Mouse (Mus musculus): ENCODE data around the gene Cabp4.
"Not testable (repeated sequence)": the region's sequence is repeated elsewhere in the genome, so short reads cannot be mapped to it uniquely, and the experiment has no call there.

Gene Cabp4

DNA sequence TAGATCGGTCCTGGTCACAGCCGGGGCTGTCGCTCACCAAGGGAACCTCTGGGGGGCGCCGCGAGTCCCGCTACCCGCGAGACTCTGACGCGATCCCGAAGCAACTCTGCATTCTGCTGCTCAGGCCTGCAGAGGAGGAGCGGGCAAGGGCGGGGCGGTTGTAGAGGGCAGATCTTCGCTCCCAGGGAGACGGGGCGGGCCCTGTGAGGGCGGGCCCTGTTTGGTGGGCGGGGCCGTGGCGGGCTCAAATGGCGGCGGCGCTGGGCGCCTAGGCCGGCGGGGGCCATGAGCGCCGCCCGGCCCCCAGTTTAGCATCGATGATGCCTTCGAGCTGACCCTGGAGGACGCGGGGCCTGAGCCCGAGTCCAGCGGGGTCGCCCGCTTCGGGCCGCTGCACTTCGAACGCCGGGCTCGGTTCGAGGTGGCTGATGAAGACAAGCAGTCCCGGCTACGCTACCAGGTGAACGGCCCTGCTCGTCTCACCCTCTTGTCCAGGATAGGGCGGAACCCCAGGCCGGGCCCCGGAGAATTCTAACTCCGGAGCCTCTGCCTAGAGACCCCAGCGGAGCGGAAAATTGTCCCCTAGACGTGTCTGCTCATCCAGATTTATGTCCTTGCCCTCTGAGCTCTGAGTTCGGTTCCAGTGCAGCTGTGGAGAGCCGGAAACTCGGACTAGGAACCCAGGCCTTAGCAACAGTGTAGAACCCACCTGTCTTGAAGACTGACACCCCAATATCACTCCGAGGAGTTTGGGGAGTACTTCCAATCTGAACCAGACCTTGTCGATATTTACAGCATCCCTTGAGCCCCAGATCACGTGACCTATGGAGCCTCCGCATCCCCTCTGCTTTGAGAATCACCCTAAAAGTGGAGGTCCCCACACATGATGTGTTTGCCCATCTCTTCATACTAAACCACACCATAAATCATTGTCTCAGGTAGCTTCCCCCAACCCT is 17.8 kb downstream of the Cabp4 start, which contains the start of gene Aip:
Gene Aip (minus strand): TSS at position 118 of the 956 bp plus-strand sequence.
- peak; percentile 96 to 97 for DNase-seq (ENCODE audit: low read depth in 1 of 2, low spot score in 2 of 2)

DNA sequence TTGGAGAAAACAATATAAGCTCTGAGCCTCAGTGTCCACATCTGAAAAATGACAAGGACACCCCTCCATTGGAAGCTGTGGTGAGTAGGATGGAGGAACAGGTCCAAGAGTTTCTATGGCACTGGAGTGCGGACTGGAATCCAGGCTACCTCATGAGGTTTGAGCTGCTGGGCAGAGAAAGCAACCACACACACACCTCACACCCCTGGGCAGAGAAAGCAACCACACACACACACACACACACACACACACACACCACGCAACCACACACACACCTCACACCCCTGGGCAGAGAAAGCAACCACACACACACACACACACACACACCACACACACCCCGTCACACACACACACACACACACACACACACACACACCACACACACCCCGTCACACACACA is 18.6 kb downstream of the Cabp4 start:
- not testable (repeated sequence) for DNase-seq (ENCODE audit: low read depth in 1 of 2, low spot score in 2 of 2)

DNA sequence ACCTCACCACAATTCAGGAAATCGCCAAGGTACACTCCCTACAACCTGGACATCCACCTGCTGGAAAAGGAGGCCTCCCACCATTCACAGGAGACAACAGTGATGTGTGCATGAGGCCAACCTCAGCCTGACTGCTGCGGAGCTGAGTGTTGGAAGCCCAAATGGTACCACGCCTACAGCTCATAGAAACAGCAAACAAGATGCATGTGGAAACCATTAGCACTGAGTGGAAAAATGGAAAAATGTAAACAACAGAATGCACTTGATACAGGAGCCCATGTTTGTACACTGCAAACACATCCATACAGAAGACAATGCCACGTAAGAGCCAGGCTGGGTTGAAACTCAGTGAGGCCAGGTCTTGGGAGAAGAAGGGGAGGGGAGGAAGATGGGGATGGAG is 19.4 kb downstream of the Cabp4 start:
- no peak for DNase-seq (ENCODE audit: low read depth in 1 of 2, low spot score in 2 of 2)

DNA sequence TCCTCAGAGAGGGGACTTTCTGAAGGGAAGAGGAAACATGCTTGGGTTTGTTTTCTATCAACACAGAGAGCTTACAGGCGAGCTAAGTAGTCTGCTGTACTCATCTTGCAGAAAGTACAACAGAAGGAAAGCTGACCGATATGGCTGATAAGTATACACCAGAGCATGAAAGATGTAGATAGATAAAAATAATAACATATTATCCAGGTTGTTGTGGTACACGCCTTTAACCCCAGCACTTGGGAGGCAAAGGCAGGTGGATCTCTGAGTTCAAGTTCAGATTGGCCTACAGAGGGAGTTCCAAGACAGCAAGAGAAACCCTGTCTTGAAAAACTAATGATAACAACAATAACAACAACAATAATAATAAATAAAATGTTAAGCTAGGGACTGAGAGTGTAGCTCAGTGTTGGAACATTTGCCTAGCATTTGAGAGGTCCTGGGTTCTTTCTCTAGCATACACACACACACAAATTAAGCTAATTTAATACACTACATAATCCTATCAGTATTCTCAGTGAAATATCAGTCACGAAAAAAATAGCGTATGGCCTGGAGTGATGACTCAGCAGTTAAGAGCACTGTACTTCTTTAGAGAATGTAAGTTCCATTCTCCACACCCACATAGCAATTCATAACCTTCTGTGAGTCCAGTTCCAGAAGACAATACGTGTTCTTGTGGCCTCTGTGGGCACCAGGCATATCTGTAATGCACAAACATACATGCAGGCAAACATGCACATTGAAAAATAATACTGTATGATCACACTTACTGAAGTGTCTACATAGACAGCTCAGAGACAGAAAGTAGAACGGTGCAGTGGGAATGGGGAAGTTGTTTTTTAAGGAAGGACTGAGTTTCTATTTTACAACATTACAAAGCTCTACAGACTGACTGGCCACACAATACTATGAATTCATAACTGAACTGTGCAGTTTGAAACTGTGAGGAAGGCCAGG is 21.1 kb downstream of the Cabp4 start:
- no peak for DNase-seq (ENCODE audit: low read depth in 1 of 2, low spot score in 2 of 2)

DNA sequence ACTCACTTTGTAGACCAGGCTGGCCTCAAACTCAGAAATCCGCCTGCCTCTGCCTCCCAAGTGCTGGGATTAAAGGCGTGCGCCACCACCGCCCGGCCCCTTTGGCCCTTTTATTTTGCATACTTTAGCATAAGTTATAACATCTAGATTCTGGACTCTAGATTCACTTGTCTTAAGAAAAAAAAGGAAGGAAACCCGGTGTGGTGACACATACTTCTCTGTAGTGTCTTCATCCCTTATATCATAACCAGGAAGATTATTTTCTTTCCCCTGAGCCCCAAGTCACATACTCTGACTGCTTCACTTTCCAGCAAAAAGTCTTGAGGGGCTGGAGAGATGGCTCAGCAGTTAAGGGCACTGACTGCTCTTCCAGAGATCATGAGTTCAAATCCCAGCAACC is 21.9 kb downstream of the Cabp4 start:
- DNase-seq (ENCODE audit: low read depth in 1 of 2, low spot score in 2 of 2), result not testable (repeated sequence)

DNA sequence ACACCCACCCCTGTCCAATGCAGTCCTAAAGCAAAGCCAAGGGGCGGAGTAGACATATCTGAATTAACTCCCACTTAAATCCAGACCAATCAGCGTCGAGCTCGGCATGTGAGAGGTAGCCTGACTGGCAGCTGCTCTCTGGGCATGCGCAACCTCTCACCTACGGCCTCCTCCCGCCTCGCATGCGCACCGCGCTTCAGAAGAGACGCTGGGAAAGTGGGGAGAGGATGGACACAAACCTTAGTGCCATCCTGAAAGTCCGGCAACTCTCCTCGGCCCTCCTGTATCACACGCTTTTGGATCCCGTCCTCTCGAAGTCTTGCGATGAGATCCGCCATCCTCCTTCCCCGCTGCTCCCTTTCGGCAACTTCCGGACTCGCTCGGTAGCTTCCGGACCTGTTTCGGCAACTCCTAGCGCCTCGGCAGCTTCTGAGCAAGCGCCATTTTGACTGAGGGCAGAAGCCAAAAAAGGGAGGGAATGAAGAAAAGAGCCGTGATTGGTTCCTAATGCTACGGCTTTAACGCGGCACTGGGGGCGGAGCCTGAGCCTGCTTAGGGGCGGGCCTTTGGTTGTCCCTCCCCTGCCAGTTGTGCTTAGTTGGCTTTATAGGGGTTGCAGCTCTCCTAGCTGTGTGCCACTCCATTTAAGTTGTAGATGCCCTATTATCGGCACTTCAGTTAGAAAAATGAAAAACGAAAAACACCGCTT is 22.6 kb downstream of the Cabp4 start:
- DNase-seq (ENCODE audit: low read depth in 1 of 2, low spot score in 2 of 2), result peak; percentile 89 to 90

DNA sequence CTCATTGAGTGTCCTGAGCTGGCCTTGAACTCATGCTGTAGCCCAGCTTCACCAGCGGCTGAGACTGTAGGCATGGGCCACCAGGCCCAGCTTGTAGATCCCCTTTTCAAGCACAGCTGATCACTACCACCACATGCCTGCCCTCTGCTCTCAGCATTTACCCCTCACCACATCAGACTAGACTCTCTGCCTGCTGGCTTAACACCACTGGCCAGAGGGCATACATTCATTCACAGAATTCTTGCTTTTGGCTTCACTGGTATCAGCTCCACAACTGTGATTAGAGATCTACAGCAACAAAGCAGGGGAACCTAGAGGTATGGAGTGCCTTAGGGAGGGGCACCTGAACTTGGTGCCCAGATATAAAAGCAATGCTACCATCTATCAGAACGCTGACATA is 23.3 kb downstream of the Cabp4 start:
- DNase-seq (ENCODE audit: low read depth in 1 of 2, low spot score in 2 of 2), result no peak

DNA sequence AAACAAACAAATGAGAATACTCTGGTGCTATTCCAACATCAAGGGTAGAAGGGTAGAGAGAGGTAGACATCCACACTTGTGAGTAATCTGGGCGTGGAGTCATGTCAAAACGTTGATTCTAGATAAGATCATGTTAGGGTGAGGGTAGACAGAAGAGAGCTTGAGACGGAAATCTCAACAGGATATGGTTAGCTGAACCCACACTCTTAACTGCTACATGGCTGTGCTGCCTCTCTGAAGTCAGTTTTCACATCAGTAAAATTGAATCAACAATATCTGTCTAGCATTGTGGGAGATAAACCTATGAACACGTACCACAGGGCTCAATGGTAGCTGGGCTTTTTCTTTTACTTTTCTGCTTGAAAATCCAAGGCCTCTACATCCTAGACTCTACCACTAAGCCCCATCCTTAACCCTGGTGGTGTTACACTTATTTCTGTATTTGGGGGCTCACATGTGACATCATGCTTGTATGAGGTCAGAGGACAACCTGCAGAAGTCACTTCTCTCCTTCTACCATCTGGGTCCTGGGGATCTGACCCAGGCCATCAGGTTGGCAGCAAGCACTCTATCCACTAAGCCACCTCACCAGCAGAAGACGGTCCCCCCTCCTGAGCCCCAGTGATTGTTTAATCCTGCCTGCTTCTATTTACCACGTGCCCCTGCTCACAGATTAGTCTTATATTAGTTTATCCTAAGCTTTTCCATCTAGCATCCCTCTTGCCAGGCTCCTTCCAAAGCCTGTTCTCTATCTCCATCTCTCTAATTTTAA is 23.9 kb downstream of the Cabp4 start:
- no peak for DNase-seq (ENCODE audit: low read depth in 1 of 2, low spot score in 2 of 2)

DNA sequence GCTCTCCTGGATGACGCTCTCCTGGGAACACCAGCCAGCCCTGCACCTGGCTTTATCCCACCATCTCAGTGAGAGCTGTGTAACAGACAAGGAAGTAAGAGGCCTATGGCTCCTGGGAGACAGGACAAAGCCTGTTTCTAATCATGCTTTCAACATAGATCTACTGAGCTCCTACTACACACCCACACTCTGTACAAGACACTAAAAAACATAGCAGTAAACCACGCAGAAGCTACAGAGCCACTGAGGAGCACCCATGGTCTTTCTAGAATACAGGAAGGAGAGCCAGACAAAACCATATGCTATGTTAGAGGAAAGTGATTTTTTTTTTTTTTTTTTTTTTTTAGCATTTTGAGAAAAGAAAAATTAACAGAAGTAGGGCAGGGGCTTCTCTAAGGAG is 25.5 kb downstream of the Cabp4 start:
- no peak for DNase-seq (ENCODE audit: low read depth in 1 of 2, low spot score in 2 of 2)

DNA sequence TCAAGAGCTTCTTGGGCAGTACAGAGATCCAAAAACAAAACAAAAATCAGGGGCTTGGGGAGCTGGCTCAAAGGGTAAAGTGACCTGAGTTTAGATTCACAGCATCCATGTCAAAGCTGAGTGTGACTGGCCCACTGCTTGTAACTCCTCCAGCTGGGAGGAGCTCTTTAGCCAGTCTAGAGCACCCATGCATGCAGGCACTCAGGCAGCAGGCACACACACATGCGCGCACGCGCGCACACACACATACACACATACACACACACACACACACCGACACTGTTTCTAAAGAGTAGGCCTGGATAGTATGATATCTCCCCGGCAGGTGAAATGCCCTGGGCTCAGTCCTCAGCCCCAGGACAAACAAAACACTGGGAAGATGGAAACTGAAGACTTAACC is 26.8 kb downstream of the Cabp4 start:
- DNase-seq (ENCODE audit: low read depth in 1 of 2, low spot score in 2 of 2), result no peak

DNA sequence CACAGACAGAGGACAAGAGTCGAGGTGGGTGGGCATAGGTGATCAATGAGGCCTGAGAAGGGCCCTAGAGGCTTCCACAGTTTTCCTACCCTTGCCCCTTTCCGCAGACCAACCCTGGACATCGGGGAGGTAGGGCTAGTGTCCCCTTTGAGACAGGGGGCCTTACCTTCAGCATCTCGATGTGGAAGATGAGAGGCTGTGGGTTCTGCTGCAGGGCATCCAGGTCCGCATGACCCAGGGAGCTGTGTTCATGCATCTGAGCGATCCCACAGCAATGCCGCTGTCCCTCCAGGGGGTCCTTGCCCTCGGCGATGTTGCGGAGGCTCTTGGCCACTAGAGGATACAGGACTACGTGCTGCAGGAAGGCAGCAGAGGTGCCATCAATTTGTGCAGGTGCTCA is 28.0 kb downstream of the Cabp4 start:
- no peak for DNase-seq (ENCODE audit: low read depth in 1 of 2, low spot score in 2 of 2)

DNA sequence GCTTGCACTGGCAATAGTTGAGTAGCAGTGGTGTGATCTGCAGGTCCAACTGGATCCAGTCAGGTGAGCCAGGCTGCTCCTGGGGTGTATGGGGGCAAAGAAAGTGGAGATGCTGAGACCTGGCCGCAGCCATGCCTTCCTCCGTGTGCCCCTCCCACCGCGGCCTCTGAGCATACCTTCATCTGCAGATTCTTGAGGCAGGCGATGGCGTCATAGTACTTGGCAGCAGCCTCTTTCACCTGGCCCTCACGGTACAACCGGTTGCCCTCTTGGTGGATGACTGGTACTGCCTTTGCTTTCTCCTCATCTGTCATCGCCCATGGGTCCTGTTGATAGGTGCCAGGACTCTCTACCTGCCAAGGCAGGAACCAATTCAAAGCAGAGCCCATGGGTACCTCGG is 28.7 kb downstream of the Cabp4 start:
- no peak for DNase-seq (ENCODE audit: low read depth in 1 of 2, low spot score in 2 of 2)

DNA sequence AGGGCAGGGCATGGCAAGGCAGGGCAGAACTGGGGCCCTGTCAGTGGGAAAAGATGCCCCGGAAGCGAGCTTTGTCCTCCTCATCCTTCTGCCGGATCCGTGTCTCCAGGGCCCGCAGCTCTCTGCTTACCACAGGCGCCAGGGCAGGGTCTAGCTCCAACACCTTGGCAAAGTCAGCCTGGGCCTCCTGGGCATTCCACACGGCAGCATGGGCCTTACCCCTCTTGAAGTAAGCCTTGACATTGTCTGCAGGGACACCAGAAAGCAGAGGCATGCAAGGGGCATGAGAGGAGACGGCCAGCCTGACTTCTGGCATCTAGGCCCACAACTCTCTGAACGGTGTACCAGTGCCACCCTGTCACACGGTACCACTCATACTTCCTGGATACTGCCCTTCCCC is 29.3 kb downstream of the Cabp4 start:
- DNase-seq (ENCODE audit: low read depth in 1 of 2, low spot score in 2 of 2), result no peak

DNA sequence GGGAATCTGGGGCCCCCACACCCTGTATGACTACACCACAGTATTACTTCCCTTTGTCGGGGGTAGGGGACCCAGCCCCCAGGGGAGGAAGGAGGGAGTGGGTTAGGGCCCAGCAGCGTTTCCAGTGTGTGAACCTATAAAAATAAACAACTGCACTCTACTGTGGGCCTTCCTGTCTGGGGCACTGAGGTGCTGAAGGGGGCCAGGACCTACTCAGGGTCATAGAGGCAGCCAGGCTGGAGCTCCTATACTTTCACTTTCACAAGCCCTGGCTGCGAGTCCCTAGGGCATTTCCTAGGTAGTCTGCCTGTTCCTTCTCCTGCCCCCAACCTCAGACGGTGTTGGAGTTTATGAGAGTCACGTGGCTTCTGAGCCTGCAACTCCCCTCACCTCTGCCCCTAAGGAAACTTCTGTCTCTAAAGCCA is 30.0 kb downstream of the Cabp4 start:
- peak in 1 of 2 experiments; percentile 64 for DNase-seq (ENCODE audit: low read depth in 1 of 2, low spot score in 2 of 2)

DNA sequence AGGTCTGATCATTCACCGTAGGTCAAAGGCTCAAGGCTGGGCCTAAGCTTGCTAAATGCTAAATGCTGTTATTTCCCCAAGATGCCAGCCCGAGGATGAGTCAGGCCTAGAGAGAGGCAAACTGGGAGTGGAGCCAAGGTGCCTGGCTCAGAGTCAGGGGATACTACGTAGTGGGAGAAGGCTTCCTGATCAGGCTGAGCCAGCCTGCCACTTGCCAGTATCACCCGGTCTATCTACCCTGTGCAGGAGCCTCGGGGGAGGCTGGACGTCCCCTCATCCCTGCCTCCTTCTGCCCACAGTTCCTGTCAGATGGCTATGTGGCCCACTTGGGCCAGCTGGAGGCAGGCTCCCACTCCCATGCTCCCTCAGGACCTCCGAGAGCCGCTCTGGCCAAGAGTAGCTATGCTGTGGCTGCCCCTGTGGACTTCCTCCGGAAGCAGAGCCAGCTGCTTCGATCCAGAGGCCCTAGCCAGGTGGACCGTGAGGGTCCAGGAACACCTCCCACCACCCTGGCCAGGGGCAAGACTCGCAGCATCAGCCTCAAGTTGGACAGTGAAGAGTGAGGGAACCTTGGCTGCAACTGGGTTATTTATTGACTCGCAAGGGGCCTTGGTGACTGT is 30.5 kb downstream of the Cabp4 start:
- peak in 1 of 2 experiments; percentile 61 for DNase-seq (ENCODE audit: low read depth in 1 of 2, low spot score in 2 of 2)

DNA sequence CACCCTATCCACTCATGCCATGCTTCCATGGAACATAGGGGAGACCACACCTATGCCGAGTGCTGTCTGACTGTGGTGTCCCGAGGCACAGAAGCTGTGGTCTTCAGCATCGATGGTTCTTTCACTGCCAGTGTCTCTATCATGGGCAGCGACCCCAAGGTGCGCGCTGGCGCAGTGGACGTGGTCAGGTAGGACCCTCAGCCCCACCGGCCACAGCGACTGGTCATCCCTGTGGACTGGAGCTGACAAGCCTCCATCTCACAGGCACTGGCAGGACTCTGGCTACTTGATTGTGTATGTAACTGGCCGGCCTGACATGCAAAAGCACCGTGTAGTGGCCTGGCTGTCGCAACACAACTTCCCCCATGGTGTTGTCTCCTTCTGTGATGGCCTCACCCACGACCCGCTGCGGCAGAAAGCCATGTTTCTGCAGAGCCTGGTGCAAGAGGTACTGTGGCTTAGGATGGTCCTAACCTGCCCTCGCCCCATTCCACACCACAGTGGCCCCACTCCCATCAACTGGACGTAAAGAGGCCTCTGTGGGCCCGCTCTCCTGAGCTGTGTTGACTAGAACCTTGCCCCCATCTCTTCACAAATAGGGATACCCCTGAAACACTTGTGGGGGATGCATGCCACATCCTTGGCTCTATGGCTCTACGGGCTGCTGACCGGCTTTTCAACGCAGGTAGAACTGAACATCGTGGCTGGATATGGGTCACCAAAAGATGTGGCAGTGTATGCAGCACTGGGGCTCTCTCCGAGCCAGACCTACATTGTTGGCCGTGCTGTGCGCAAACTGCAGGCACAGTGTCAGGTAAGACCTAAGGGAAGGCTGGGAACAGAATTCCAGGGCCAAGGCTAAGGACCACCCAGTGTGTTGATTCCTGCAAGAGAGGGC is 31.5 kb downstream of the Cabp4 start:
- peak in 1 of 2 experiments; percentile 47 for DNase-seq (ENCODE audit: low read depth in 1 of 2, low spot score in 2 of 2)

DNA sequence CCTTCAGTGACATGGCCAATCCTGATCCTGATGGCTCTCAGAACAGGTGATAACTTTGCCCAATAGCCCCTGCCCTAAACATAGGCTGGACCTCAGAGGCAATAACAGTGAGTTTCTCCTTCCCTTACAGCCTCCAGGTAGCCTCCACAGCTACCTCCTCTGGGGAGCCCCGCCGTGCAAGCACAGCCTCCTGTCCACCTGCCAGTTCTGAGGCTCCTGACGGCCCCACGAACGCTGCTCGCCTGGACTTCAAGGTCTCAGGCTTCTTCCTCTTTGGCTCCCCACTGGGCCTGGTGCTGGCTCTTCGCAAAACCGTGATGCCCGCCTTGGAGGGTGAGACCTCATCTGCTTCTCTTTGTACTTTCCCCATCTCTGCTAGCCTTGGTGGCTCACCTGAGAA is 35.3 kb downstream of the Cabp4 start:
- no peak for DNase-seq (ENCODE audit: low read depth in 1 of 2, low spot score in 2 of 2)

DNA sequence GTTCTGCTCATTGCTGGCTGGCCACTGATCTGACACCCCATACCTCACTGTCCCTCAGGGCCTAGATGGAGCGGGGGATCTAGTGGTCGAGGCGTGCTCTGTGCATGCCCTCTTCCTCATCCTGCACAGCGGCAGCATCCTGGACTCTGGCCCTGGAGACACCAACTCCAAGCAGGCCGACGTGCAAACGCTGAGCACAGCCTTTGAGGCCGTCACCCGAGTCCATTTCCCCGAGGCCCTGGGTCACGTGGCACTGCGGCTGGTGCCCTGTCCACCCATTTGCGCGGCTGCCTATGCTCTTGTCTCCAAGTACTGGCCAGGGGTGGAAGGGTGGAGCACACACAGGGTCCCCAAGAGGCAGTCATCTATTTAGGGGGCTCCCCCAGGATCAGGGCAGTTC is 37.2 kb downstream of the Cabp4 start:
- no peak for DNase-seq (ENCODE audit: low read depth in 1 of 2, low spot score in 2 of 2)

DNA sequence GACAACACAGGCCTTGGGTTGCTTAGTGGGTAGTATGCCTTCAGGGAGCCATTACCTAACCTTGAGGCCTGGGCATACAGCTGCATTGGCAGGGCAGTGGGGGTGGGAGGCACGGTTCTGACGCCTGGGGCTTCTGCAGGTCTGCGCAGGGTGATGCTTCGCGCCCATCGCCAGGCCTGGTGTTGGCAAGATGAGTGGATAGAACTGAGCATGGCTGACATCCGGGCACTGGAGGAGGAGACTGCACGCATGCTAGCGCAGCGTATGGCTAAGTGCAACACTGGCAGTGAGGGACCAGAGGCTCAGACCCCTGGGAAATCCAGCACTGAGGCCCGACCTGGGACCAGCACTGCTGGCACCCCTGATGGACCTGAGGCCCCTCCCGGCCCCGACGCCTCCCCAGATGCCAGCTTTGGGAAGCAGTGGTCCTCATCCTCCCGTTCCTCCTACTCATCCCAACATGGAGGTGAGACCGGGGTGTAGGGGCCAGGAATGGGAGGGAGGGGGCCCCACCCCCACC is 39.1 kb downstream of the Cabp4 start:
- no peak for DNase-seq (ENCODE audit: low read depth in 1 of 2, low spot score in 2 of 2)
